Mouse (Mus musculus): ENCODE results near the gene Wbp2.

The Wbp2 gene

GRCm38 (mm10) chr11:116088188-116088587, 1.4 kb upstream of the Wbp2 start:
- peak; percentile 26 for DNase-seq

DNA sequence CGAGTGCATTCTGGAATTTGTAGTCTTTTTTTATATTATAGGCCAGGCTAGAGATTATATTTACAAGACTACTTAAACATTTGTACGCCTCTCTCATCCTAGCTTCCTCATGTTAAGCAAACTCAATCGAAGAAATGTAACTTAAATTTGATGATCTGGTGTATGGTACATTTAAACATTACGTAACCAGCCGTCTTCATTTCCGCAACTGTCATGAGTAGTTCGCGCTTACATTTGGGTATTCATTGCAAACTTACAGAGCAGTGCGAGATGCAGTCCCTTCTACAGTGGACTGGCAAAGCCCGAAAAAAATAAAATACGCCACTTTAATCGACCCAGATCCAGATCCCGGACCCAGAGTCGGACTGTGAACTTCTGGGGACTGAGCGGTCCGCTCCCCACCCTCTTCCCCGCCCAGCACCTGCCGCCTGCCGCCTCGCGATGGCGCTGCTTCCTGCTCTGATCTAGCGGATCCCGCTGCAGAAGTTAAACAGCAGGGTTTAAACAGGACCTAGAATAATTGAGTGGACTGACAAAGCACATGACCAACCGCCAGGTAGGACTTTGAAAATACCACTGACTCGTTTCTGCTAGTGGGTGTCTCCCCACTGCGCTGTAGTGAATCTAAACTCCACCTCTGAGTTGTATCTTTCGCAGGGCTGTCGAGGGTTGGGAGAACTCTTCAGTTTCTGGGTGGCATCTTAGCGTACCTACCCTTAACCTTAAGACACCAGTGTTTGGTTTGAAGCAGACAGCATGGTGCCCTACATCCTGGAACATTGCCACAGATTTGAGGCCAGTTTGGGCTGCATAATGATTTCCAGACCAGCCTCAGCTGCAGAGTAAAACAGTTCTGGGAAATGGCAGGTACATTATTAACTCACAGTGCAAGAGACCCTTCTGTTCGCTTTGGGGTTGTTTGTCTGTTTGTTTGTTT, 667 bp upstream of the Wbp2 start:
- peak; percentile 87 for DNase-seq

GRCm38 (mm10) chr11:116084166-116084565, 2.6 kb downstream of the Wbp2 start:
- peak; percentile 28 for DNase-seq

DNA sequence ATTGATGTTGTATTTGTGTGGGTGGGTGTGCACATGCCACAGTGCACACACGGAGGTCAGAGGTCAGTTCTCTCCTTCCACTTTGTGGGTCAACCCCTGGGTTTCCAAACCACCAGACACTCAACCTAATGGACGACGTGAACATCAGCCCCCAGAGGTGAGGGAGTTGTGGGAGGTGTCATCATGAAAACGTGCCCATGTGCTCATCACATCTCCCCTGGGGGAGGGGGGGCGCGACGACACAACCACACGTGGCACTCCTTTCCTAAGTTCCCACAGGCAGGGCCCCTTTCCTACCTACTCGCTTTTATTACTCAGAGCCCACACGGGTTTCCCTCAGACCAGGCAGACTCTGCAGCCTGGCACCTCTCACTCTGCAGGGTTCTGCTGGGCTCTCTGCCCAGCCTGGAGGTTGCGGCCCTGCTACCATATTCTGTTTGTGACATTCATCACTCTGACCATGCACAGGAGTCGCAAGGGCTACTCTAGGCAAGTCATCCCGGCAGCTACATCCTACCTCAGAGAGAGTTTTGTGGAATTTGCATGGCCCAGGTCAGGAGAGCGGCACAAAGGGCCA, 3.6 kb downstream of the Wbp2 start:
- peak; percentile 63 for DNase-seq

- peak; percentile 80 for DNase-seq
Measured at GRCm38 (mm10) chr11:116081081-116081480, 5.7 kb downstream of the Wbp2 start.

DNA sequence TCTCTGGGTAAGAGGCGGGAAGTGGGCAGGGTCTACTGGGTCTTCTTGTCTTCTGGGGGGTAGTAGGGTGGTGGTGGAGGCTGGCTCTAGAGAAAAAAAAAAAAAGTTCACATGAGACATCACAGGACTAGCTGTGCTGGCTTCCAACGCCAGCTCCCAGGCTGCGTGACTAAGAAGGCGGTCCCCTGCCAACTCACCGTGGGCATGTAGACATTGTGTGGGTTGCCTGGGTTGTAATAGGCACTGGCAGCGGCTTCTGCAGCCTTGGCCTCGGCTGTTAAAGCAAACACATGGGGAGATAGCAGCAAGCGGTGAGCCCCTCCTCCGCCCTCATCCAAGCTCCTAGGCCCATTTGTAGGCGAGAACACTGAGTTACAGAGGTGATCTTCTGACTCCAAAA, 7.3 kb downstream of the Wbp2 start:
- DNase-seq, result peak; percentile 71

GRCm38 (mm10) chr11:116078676-116079320, 8.0 kb downstream of the Wbp2 start:
- peak; percentile 59 for DNase-seq

DNA sequence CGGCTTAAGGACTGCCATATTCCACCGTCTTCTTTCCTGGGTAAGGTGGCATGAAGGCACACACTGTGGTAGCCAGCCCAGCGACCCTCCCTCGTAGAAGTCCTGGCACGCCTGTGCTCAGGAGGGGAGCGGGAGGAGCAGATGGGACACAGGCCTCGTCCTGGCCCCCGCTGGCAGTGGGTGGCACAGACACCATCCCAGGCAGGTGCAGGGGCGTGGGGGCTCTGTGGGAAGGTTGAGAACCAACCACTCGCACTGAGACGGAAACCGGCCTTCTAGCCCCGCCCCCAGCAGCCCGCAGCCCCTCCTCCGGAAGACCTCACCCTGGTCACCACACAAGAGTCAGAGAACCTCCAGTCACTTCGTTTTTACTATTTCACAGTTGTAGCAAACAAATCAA, 8.6 kb downstream of the Wbp2 start:
- DNase-seq, result peak; percentile 71

GRCm38 (mm10) chr11:116077446-116078204, 9.2 kb downstream of the Wbp2 start, which contains the start of gene Unc13d:
TSS of gene Unc13d (minus strand) at chr11:116077961.
- DNase-seq, result peak; percentile 60

GRCm38 (mm10) chr11:116076836-116077235, 10.0 kb downstream of the Wbp2 start:
- DNase-seq, result peak; percentile 45

- DNase-seq, result peak; percentile 38
Measured at GRCm38 (mm10) chr11:116076266-116076540, 10.6 kb downstream of the Wbp2 start.

GRCm38 (mm10) chr11:116075539-116076265, 11.1 kb downstream of the Wbp2 start:
- peak; percentile 43 for DNase-seq

DNA sequence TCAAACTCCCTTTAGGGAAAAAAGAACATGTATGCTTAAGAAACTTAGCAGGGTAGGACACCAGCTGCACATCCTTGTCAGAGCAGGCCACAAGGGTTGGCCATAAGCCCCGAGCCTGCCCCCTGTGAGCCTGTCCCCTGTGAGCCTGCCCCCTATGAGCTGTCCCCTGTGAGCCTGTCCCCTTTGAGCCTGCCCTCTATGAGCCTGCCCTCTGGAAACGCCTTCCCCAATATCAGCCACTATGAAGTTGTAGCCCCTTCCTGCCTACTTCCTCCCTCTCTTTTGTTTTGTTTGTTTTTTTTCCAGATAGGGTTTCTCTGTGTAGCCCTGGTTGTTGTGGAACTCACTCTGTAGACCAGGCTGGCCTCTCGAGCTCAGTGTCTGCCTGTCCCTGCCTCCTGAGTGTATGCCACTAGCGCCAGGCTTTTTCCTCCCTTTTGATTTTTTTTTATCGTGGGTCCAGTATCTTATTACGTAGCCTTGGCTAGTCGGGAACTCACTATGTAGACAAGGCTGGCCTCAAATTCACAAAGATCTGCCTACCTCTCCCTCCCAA, 12.3 kb downstream of the Wbp2 start:
- no peak for DNase-seq

GRCm38 (mm10) chr11:116072608-116073007, 14.2 kb downstream of the Wbp2 start:
- no peak for DNase-seq

GRCm38 (mm10) chr11:116071510-116071909, 15.3 kb downstream of the Wbp2 start:
- DNase-seq, result no peak

DNA sequence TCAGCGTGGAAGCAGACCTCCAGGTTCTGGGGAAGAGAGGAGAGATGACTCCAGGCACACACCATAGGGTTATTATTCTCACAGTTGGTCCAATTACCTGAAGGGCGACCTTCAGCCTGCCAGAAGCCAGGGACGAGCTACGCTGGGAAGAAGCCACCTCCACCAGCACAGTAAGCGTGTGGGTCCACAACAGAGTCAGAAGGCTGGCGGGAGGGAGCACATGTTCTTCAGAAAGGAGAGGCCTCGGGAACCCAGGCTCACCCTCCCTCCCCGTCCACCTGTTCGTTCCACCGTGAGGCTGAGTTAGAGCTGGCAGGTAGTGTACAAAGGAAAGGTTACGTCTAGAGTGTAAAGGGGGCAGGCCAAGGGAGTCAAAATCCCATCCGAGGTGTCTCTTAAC, 21.4 kb downstream of the Wbp2 start:
- DNase-seq, result peak; percentile 67

DNA sequence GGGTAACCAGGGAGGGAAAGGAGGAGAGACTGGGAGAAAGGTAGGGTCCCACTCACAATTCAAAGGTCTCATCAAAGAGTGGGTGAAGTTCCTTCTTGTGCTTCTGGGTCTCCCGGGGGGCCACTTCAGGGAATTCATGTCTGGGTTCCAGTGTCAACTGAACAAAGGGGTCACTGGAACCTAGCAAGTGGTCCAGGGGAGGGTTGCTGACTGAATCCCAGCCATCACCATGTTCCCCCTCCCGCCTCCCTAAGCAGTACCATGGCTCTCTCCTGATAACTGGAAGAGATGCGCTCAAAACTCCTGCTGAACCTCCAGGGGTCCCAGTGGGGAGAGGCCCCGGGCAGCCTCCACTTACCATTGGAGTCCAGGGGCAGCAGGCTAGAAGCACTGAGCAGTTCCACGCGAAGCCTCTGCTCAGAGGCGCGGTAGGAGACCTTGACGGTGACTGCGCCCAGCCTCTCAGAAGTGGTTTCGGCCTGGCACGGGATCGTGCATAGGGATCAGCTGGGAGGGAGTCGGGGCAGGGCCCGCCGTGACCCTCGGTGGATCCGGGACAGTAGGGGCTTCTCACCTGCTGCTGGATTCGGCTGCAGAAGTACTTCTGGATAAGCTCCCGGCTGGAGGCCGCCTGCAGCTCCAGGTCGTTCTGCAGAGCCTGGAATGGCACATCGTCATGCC, 22.5 kb downstream of the Wbp2 start:
- peak; percentile 76 for DNase-seq

DNA sequence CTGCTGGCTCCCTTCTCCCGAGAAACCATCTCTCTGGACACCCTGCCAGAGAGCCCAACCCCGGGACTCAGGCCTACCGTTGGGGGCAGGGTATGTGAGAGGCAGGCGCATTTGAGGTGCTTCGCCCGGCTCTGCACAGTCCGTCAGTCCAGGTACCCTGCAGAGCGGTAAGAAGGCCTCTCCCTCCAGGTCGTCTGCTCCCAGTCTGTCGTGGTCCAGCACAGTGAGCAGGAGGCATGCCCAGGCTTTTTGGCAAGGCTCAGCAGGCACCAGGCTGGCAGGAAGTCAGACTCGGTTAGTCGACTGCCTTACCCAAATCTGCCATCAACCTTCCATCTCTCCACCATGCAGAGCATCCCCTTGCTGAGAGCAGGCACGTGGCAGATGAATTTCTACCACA, 23.2 kb downstream of the Wbp2 start:
- DNase-seq, result peak; percentile 99

DNA sequence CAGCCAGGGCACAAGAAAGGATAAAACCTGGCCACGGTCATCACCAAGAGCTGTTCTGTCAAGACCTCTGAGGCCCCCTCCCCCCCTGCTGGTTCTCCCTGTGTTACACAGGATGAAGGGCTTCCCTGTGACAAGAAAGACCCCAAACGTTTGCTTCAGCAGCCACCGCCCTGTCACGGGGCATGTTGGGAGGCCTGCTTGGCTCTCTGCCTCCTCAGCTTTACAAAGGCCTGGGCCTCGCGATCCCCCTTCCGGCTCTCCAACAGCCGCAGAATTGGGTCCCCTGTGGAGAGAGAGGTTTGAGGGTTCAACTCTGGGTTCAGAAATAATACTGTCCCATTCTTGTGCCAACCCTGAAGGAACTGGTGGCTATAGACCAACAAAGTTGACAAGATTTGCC, 24.3 kb downstream of the Wbp2 start:
- DNase-seq, result peak; percentile 81

GRCm38 (mm10) chr11:116061641-116062415, 25.0 kb downstream of the Wbp2 start:
- DNase-seq, result peak; percentile 91

DNA sequence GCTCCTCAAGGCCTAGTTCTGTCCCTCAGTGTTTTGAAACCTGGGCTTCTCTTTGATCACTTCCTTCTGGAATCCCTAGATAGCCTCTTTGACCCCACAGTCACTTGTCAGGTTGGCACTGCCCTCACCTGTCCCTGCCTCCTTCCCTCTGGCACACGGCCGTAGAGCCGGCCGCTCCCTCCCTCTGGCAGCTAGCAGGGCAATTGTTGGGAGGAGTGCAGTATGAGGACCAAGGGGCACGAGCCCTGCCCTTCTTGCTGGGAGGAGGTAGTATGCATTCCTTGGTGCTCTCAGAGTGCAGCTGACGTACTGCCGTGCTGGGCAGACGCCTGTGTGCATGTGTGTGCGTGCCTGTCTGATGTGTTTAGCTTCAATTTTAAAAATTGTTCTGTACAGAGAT, 26.2 kb downstream of the Wbp2 start:
- DNase-seq, result peak; percentile 76
